Mouse (Mus musculus) retina, postnatal 7 days (tissue): ENCODE measurements around the gene Cldn22.
"Not testable (repeated sequence)": the region's sequence is repeated elsewhere in the genome, so short reads cannot be mapped to it uniquely, and the experiment has no call there.

Experiments used
- DNase-seq: peaks from one replicate; pipeline ENCODE4 v3.0.0-alpha.2; 2012; ENCODE audit warnings: low read depth, low spot score

The Cldn22 gene

DNA sequence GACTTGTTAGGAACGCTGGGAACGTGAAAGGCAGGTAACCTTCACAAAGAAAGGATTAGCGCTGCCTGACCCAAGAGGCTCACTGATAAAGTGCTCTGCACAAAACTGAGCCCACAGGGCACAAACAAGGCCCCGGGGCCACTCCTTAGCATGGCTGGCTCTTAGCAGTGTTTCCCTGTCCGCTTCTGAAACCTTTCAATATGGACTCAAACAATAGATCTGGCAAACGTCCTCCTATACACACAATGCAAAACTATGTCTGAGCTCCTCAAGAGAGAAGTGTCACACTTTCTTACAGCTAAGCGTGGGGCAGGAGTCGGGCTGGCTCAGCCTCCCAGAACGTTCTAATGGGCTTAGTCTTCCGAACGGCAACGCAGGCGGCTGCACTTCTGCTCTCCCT, at the start of gene Cldn22:
TSS of gene Cldn22 (plus strand) at position 301 of the 400 bp plus-strand sequence.
- DNase-seq: no peak

DNA sequence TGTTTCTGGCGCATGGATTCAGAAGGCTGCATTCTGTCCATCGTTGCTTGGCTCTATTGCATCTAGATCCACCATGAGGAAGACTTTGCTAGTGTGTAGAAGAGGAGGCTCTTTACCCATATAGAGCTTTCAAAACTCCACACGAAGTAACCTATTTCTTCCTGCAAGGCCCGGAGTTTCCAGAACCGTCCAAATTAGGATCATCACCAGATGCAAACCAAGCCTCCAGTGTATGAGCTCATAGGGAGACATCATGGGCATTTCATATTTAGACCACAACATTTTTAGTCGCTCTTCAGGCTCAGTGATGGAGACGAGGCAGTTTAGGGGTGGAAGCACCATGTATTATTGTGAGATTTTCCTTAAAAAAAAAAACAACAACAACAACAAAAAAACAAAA, 46.9 kb upstream of the Cldn22 start:
- no peak for DNase-seq

DNA sequence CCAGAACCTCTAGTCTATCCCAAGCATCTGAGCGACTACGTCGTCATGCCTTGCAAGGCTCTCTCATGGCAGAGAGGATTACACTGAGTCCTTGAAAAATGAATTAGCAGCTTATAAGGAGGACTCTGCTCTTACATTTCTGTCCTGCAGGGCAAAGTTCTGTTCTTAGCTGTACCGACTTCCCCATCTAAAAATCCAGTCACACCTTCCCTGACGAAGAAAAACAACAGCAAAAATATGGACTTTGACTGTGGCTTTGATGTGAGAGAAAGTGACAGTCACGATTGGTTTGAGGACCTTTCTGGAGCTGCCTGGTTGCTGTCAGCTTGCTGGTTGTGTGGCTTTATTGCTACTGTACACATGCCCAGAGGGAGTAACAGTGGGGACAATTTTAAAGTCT, 44.7 kb upstream of the Cldn22 start:
- DNase-seq: no peak

DNA sequence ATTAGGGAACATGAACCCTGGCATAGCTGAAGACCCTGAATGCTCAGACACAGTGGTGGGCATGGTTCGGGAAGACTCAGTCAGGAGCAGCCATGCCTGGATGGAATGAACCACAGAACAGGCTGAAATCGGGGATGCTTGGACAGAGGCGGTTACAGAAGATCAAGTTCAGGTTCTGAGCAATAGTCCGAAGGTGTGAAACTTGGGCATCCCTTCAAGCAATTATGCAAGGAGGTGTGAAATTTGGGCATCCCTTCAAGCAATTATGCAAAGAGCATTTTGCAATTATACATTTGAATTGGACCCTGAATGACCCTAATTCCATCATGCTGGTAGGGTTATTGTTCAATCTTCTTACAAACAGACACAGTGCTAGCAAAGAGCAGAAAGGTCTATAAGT, 42.4 kb upstream of the Cldn22 start:
- no peak for DNase-seq

DNA sequence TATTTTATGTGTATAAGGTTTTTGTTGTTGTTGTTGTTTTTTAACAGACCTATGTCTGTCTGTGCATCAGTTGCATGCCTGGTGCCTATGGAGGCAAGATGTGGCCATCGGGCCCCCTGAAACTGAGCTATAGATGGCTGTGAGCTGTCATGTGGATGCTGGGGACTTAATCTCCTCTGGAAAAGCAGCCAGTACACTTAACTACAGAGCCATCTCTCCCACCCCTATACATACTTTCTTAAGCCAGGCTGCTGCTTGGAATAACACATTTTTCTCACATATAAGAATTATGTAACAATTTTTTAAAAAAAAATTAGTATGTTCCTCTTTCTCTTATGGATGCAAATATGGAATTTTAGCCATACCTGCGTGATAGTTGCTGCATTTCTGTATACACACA, 40.7 kb upstream of the Cldn22 start:
- DNase-seq: no peak

DNA sequence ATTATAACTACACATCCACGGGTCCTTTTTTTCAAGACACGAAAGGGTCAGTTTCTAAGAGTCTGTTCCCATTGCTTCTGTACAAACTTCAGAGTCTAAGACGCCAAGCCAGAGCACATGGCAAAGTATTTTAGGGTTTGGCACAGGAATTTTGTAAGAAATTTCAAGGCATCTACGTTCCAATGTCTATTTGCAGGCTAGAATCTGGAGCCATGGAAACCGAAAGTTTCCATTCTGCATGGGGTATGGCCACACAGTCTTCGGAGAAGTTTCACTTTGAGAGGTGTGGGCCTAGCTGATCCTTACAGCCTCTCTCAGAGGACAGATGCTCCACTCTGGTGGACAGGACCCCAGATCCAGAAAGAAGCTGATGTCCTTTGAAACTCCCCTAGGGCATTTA, 40.3 kb upstream of the Cldn22 start:
- no peak for DNase-seq

DNA sequence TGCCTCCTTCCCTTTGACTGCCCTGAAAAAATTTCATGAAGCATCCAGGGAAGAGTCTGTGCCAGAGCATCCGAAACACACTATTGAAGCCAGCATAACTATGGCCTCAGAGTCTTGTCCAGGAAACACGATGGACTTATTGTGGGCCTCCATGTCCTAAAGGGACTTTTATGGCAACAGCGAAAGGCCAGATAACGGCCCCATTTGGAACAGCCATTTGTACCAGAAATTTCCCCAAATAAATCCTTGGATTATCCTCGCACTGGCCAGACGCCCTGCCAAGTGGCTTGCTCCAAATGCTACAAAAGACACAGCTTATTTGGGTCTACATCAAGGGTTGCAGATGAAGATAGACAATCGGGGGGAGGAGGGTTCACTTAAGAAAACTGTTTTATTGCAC, 39.8 kb upstream of the Cldn22 start:
- no peak for DNase-seq

DNA sequence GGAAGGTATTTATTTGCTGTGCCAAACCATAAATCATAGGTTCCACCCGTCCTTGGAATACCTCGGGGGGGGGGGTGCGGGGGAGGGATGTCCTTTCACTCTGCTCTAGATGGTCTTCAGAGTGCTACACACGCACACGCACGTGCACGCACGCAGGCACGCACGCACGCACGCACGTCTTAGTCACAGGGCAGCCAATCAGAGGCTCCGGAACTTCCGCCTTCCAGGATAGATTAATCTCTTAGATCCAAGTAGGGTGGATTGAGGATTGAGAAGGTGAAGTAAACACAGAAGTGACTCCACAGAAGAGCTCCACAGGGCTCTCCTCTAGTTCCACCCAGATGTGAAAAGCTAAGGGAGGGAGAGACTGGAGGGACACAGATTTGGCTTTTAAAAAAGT, 38.0 kb upstream of the Cldn22 start:
- no peak for DNase-seq

DNA sequence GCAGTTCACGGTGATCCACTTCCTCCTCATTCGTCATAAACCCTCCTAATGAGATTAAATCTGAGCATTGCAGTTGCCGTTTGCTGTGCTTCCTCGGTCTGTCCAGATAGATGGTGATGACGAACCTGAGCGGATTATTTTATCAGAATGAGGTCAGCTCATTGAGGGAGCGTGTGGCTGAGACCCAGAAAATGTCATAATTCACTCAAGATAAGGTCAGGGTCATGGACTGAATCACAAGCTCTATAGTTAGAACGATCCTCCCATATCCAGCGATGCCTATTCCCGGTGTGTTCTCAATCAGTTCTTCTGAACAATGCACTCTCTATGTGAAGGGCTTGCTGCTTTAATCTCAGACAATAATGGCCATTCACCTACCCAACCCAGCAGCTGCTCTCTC, 36.6 kb upstream of the Cldn22 start:
- DNase-seq: peak; percentile 73

DNA sequence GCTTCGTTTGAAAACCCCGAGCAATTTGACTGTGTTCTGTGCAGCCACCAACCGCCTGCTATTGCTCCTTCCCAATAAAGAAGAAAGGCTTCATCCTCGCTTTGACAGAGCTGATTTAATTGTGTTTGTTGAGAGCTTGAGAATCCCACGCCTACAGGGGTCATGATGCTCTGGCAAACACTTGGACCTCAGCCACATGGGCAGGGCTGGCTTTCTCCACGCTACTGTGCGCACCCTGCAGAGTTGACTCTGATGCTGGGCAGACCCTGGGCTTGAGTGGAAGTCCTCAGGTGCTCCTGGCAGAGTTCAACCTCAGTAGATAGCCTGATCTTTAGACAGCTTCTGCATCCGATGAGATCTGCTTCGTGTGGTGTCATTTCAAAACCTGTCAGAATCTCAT, 32.3 kb upstream of the Cldn22 start:
- DNase-seq: no peak

DNA sequence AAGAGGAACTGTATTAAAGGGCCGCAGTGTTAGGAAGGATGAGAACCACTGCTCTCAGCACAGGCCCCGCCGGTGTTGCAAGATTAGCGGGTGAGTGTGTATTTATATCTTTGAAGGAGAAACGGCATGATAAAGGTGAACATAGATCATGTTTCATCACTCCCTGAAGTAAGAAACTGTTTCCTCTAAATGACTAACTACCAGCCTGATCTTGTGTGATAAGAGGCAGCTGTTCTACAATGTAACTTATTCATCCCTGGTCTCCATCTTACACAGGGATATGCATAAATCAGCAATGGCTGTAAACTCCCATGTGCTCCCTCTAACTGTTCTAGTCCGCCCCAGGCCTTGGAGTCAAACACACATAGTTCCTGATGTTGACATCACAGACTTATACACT, 24.8 kb upstream of the Cldn22 start:
- DNase-seq: no peak

DNA sequence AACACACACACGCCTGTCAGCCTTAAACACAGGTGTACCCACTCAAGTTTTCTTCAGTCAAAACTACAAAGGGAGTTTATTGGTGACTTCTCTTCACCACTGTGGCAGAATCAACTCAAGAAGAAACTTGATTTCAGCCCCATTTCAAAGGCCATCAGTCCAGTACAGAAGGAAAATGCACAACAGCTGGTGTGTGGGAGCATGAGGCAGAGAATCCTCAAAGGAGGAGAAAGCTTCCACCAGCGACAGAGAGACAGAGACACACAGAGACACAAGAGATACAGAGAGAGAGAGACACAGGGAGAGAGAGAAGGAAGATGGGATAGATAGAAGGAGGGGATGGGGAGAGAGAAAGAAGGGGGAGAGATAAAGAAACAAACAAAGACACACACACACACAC, 21.9 kb upstream of the Cldn22 start:
- no peak for DNase-seq

DNA sequence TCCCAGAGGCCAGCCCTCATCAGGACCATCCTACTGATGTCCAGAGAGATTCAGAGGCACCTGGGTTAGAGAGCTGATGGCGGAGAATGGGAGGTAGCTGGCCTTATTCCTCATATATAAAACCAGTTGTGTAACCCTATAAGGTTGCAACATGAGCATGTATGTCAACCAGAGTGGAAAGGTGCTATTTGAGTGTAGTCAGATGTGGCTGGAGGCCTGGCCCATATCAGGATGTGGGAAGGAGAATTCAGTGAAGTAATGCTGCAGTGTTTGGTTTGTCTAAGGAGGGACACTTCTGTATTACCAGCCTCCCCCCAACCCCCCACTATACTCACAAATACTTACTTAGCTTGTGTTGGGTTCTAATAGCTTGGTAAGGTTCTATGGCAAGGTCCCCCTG, 20.0 kb upstream of the Cldn22 start:
- DNase-seq: no peak

DNA sequence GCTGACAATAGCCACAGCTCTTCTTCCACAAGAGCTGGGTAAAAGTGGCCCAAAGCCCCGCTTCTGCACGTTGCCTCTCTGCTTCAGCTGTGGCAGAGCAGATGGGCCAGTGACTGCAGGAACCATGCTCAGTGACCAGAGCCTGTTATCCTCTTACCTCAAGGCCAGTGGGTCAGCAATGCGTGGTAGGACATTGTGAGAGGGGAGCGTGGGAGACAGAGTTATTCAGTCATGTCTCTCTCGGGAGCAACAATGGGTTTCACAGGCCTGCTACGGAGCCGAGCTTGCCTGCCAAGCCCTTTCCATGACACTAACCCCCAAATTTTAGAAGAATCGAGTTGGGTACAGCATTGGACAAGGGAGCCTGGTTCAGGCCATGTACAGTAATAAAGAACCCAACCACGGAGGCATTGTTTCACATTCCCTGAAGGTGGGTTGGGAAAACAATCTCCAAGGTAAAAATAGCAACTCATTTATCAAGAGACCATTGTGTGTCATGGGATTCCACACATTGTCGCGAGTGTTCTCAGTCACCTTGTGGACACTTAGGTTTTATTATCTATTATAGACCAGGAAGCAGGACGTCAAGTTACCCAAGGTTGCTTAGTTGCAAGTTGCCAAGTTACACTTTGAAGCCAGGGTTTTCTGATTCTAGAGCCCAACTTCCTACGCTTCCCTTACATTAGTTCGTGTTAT, 14.2 kb upstream of the Cldn22 start:
- DNase-seq: no peak

DNA sequence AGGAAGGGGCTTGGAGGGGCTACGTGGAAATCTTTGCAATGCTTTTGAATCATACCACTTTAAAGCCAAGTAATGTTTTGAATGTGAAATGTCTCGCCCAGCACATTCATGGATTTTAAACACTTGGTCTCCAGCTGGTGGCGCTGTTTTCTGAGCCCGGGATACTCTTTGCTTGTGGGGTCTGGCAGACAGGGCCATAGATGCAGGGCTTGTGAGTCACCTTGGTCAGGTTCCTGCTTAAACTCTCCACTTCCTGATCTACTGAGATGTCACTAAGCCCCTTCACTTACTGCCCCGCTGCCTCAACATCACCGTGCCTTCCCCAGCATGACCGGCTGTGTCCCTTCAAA, 13.6 kb upstream of the Cldn22 start:
- no peak for DNase-seq

DNA sequence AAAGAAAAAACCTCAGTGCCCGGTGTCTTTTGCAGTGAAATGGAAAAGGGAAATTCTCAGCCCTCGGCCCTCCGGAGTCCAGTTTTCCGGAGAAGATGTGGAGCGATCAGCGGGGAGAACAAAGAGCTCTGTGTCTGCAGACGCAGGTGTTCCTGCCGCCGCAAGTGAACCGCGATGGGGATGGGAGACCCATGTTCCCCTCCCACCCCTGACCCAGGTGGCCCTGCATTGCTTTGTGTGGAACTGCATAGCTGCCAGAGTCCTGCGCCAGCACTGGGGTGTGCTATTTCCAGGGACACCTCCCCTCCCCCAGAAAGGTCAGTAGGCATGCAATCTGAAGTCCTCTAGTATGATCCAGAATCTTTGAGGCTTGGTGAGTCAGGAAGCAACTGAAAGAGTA, 13.1 kb upstream of the Cldn22 start:
- no peak for DNase-seq

DNA sequence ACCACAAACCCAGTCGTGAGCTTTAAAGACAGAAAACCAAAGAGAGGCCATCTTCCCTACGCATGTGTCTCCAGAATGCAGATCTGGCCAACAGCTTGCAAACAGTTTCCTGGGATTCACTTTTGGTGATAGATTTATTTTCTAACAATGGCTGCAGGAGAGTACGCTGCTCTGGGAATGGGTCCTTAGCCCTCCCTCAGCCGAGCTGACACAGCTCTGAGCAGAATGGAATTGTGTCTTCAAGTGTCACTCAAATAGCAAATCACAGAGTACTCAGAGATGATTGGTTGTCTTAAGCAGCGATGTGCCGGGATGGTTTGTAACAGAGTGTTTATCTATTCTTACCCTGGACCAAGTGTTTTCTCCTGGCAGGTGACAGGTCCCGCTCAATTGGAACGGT, 5.2 kb upstream of the Cldn22 start:
- DNase-seq: no peak

DNA sequence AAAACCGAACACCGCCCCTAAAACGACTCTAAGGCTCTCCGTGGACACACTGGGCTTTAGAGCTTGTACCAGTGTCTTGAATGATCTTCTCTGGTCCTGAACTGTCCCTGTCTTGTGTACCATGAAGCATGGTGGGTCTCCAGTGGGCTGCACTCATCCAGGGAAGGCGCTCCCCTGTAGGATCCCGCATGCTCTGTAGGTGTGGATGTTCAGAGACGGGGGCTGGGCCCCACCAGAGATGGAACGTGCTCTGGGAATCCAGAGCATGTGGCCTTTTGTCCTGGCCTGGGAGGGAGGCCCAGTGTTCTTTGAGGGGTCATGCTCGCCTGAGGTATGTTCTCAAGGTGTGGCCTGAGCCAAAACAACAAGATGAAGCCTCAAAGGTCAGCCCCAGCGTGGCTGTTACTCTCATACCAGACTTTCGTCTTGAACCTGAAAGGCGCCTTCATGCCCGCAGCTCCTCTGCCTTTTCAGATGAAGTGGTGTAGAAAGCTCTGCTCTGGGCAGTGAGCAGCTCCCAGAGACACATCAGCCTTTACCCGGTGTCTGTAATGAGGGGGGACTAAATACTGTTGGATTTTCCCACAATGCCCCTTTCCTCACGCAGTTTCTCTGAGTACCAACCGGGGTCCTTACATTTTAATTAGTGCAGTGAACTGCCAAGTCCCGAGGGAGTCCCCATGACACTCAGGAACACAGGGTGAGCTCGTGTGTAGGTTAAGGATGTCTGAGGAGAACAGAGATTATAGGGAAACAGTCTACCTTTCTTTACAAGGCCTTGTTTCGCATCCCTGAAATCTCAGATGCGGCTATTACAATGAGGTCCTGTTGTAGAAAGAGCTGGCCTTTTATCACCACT, 3.1 kb upstream of the Cldn22 start:
- no peak for DNase-seq

DNA sequence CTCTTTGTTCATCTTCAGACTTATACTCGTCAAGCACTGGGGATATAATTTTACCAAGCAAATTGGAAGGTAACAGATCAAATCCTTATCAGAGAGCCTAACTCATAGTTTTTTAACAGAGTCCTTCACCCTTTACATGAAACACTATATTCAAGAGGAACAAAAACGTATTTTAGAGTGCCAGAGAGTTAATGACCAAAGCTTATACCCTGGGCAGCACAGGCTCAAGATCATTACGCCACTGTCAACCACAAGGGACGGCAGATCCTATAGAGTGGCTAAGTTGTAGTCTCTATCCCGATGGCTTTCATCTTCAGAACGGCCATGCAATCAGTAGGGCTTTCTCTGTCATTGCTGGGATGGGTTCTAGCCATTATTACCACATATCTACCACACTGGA, 2.4 kb upstream of the Cldn22 start, which contains the start of gene Cldn24:
TSS of gene Cldn24 (plus strand) at position 301 of the 400 bp plus-strand sequence.
- no peak for DNase-seq

DNA sequence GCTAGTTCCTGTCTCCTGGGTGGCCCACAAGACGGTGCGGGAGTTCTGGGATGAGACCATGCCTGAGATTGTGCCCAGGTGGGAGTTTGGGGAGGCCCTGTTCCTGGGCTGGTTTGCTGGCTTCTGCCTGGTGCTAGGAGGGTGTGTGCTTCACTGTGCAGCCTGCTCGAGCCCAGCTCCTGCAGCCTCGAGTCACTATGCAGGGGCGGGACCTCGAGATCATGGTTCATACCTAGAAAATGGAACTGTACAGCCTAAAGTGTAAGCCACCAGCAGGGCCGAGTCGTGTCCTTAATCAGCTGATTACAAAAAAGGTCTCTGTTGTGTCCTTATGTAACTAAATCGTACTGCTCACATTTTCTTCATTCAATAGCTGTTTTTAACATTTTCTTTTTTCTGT, 1.7 kb upstream of the Cldn22 start:
- not testable (repeated sequence) for DNase-seq

DNA sequence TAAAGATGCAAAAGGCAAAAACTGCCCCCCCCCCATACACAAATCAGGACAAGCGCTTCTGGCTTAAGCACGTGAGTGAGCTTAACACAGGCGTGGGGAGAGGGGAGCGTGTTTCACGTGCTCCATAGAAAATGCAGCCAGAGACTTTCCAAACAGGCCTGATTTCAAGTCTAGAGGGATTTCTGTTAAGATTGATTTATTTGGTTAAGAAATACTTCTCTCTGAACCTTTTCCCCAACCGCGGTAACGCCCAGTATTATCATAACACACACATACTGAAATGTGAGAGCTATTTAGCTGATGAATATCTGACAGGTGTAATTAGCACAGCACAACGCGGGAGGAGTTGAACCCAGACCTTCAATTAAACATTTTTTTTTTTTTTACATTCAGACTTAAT, 505 bp upstream of the Cldn22 start:
- no peak for DNase-seq

DNA sequence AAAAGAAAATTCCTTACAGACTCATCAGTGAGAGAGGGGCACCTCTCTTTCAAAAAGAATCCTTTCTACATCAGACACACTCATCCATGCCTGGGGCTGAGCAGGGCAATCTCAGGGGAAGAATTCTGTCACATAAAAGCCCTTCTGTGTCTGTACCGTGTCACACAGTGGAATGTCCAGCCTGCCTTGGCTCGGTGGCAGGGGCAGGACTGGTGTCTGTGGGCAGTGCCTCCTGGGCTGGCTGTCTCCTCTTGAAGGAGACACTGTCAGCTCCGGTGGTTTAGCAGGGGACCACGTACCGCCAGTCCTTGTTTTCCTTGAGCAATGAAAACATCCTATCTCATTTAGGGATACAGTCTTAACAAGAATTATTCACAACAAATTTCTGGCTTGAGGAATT, 1.3 kb downstream of the Cldn22 start:
- no peak for DNase-seq

DNA sequence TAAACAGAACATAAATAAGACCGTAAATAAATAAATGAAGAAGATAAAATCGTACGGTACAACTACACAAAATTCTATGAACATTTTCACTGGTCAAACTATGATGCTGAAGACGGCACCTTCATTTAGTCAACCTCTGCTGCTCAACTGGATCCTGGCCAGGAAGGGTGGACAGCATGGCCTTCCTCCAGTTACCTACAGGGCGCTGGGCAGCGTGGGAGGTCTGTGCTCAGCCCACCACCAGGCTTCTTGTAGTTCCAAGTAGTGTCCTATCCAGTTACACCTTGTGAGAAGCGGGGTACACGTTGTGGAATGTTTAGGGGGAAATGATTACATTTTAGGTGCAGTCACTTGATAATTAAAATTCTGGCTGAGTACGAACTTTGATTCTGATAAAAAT, 2.6 kb downstream of the Cldn22 start:
- DNase-seq: no peak
